Mouse (Mus musculus) midbrain, embryonic 14.5 days (tissue): ENCODE measurements around the gene Plcb2. TPM values are rescaled to one million over a fixed set of nuclear protein-coding genes. Genes with fewer than 3 reads are reported as not detected.

Experiments
- ATAC-seq: fragments of 200-750 bp; cut with Nextera tagmentation; 2 replicates; pipeline ENCODE4 v1.8.0; 2017; ENCODE audit warnings: moderate number of reproducible peaks, moderate library complexity; ENCODE audit not compliant: low FRiP score, low TSS enrichment
- DNase-seq: peaks from one replicate; pipeline ENCODE4 v3.0.0-alpha.2; 2015
- H3K27ac ChIP-seq: fragments of 300-500 bp; sonication (generic); replicated peaks from 2 replicates; pipeline ENCODE4 v1.5.1; 2014; ENCODE audit warnings: mild to moderate bottlenecking, low read depth, low read length, moderate library complexity
- H3K27me3 ChIP-seq: fragments of 300-500 bp; sonication (generic); 2 replicates; pipeline ENCODE4 v1.6.1; 2014; ENCODE audit warnings: low read length, control low read depth, mixed read lengths; ENCODE audit not compliant: control insufficient read depth, insufficient read depth
- H3K36me3 ChIP-seq: fragments of 300-500 bp; sonication (generic); 2 replicates; pipeline ENCODE4 v1.6.1; 2014; ENCODE audit warnings: low read length, control low read depth; ENCODE audit not compliant: control insufficient read depth, insufficient read depth
- H3K4me1 ChIP-seq: fragments of 300-500 bp; sonication (generic); 2 replicates; pipeline ENCODE4 v1.6.1; 2014; ENCODE audit warnings: mild to moderate bottlenecking, antibody characterized with exemption, low read length, control low read depth; ENCODE audit not compliant: control insufficient read depth, insufficient read depth
- H3K4me2 ChIP-seq: fragments of 300-500 bp; sonication (generic); 2 replicates; pipeline ENCODE4 v1.6.1; 2014; ENCODE audit warnings: mild to moderate bottlenecking, low read length, moderate library complexity
- H3K4me3 ChIP-seq: fragments of 300-500 bp; sonication (generic); replicated peaks from 2 replicates; pipeline ENCODE4 v1.5.1; 2014; ENCODE audit warnings: low read depth, low read length
- H3K9ac ChIP-seq: fragments of 300-500 bp; sonication (generic); replicated peaks from 2 replicates; pipeline ENCODE4 v1.6.1; 2014; ENCODE audit warnings: mild to moderate bottlenecking, low read length, moderate library complexity
- H3K9me3 ChIP-seq: fragments of 300-500 bp; sonication (generic); 2 replicates; pipeline ENCODE4 v1.6.1; 2016; ENCODE audit warnings: low read length, control low read depth, mixed read lengths; ENCODE audit not compliant: control insufficient read depth
- WGBS: fragments of 180-500 bp; shearing (Covaris S2); extraction: QIAGEN DNeasy Blood & Tissue Kit; methylation state at CpG from one replicate; pipeline ENCODE4 v1.1.7; 2014; 5-methylcytosine and 5-hydroxymethylcytosine counted together
- polyA plus RNA-seq: library from polyadenylated mRNA; unstranded; fragments of >200 nt; fragmentation: Nextera tagmentation; extraction: Ambion mirVana; gene quantifications from 2 replicates; pipeline ENCODE4 v1.2.1, GENCODE M21; 2014

Plcb2 gene
- polyA plus RNA-seq, 1 experiment from 2014 or later, result 0.74 TPM

GRCm38 (mm10) chr2:118755407-118755806 lies 27.2 kb upstream of the Plcb2 start:
- no peak for ATAC-seq
- no peak for DNase-seq

GRCm38 (mm10) chr2:118754143-118754542 lies 25.9 kb upstream of the Plcb2 start:
- no peaks in the 10 kb centered on the region for H3K9me3 ChIP-seq
- no peaks in the 10 kb centered on the region for H3K27me3 ChIP-seq
- H3K36me3 ChIP-seq, result no peaks in the 10 kb centered on the region
- ATAC-seq, result no peak
- DNase-seq, result no peak
- H3K4me3 ChIP-seq, result no peak overlapping the region
- no peak overlapping the region for H3K4me2 ChIP-seq
- no peak overlapping the region for H3K9ac ChIP-seq
- no peak overlapping the region for H3K27ac ChIP-seq
- 94% methylated on average over 5 of the region's 5 CpGs for WGBS
- peaks cover 10% of the 10 kb centered on the region for H3K4me1 ChIP-seq

More at GRCm38 (mm10) chr2:118755407-118755806, 27.2 kb upstream of the Plcb2 start:
- Histone ChIP-seq H3K27me3 (no peaks in the 10 kb centered on the region), H3K36me3 (no peaks in the 10 kb centered on the region), H3K9ac (no peak overlapping the region), H3K4me2 (no peak overlapping the region), H3K4me3 (no peak overlapping the region), H3K9me3 (no peaks in the 10 kb centered on the region), H3K27ac (no peak overlapping the region), H3K4me1 (no peaks in the 10 kb centered on the region; the same call in 1 of the 2 replicates)
- WGBS, result 81% methylated on average over 6 of the region's 6 CpGs

- Histone ChIP-seq H3K9me3 (no peaks in the 10 kb centered on the region), H3K27me3 (no peaks in the 10 kb centered on the region), H3K4me3 (no peak overlapping the region), H3K36me3 (no peaks in the 10 kb centered on the region), H3K27ac (no peak overlapping the region), H3K9ac (no peak overlapping the region), H3K4me1 (peaks cover 23% of the 10 kb centered on the region), H3K4me2 (no peak overlapping the region)
- WGBS, result 89% methylated on average over 4 of the region's 4 CpGs
- ATAC-seq, result no peak
- DNase-seq, result no peak
These were observed 24.5 kb upstream of the Plcb2 start for GRCm38 (mm10) chr2:118752792-118753108.

GRCm38 (mm10) chr2:118751896-118752791 lies 23.9 kb upstream of the Plcb2 start:
- no peaks in the 10 kb centered on the region for H3K36me3 ChIP-seq
- peak overlapping the region; percentile 29; the same call in 1 of the 2 replicates for H3K9ac ChIP-seq
- WGBS, result 70% methylated on average over 16 of the region's 16 CpGs
- ATAC-seq, result no peak
- H3K27me3 ChIP-seq, result no peaks in the 10 kb centered on the region
- H3K4me1 ChIP-seq, result peaks cover 29% of the 10 kb centered on the region
- DNase-seq, result no peak
- H3K4me3 ChIP-seq, result no peak overlapping the region
- H3K9me3 ChIP-seq, result no peaks in the 10 kb centered on the region
- 0 out of 2 replicates have a peak overlapping the region, but pooled peaks have one; percentile 37 for H3K27ac ChIP-seq
- H3K4me2 ChIP-seq, result no peak overlapping the region

- no peaks in the 10 kb centered on the region for H3K27me3 ChIP-seq
- H3K4me3 ChIP-seq, result no peak overlapping the region
- H3K27ac ChIP-seq, result no peak overlapping the region
- no peak overlapping the region for H3K9ac ChIP-seq
- WGBS, result 84% methylated on average over 8 of the region's 8 CpGs
- H3K4me2 ChIP-seq, result no peak overlapping the region
- peaks cover 31% of the 10 kb centered on the region for H3K4me1 ChIP-seq
- DNase-seq (no peak), ATAC-seq (no peak)
- no peaks in the 10 kb centered on the region for H3K36me3 ChIP-seq
- no peaks in the 10 kb centered on the region for H3K9me3 ChIP-seq
These were observed 22.2 kb upstream of the Plcb2 start for GRCm38 (mm10) chr2:118750476-118750875.

GRCm38 (mm10) chr2:118749341-118749884 lies 21.2 kb upstream of the Plcb2 start:
- H3K36me3 ChIP-seq, result no peaks in the 10 kb centered on the region
- H3K9me3 ChIP-seq, result no peaks in the 10 kb centered on the region
- H3K27me3 ChIP-seq, result peaks cover 4% of the 10 kb centered on the region; the same call in 1 of the 2 replicates
- DNase-seq, result peak; percentile 40
- H3K4me3 ChIP-seq, result no peak overlapping the region
- H3K27ac ChIP-seq, result 0 out of 2 replicates have a peak overlapping the region, but pooled peaks have one; percentile 1
- 18% methylated on average over 10 of the region's 10 CpGs for WGBS
- H3K4me1 ChIP-seq, result peaks cover 39% of the 10 kb centered on the region
- ATAC-seq, result no peak
- H3K9ac ChIP-seq, result 0 out of 2 replicates have a peak overlapping the region, but pooled peaks have one; percentile 13
- peak overlapping the region; percentile 28 for H3K4me2 ChIP-seq

GRCm38 (mm10) chr2:118747301-118747960 lies 19.2 kb upstream of the Plcb2 start:
- H3K36me3 ChIP-seq, result no peaks in the 10 kb centered on the region
- ATAC-seq (no peak), DNase-seq (peak; percentile 62)
- peaks cover 6% of the 10 kb centered on the region; the same call in 1 of the 2 replicates for H3K27me3 ChIP-seq
- no peaks in the 10 kb centered on the region for H3K9me3 ChIP-seq
- 38% methylated on average over 10 of the region's 10 CpGs for WGBS
- H3K4me2 ChIP-seq, result peak overlapping the region; percentile 92
- no peak overlapping the region; the same call in 1 of the 2 replicates for H3K9ac ChIP-seq
- peaks cover 39% of the 10 kb centered on the region for H3K4me1 ChIP-seq
- H3K27ac ChIP-seq, result no peak overlapping the region
- H3K4me3 ChIP-seq, result peak overlapping the region; percentile 87

- peak overlapping the region; percentile 81 for H3K27ac ChIP-seq
- no peaks in the 10 kb centered on the region for H3K9me3 ChIP-seq
- H3K36me3 ChIP-seq, result no peaks in the 10 kb centered on the region
- peaks cover 6% of the 10 kb centered on the region; the same call in 1 of the 2 replicates for H3K27me3 ChIP-seq
- DNase-seq (peak; percentile 70), ATAC-seq (peak; percentile 71)
- peaks cover 39% of the 10 kb centered on the region for H3K4me1 ChIP-seq
- under 1% methylated on average over 100 of the region's 113 CpGs for WGBS
- H3K9ac ChIP-seq, result peak overlapping the region; percentile 91
- H3K4me3 ChIP-seq, result peak overlapping the region; percentile 87
- H3K4me2 ChIP-seq, result peak overlapping the region; percentile 92
These were observed 18.0 kb upstream of the Plcb2 start for GRCm38 (mm10) chr2:118745915-118746901.
